Mouse (Mus musculus) hindbrain, embryonic 13.5 days (tissue): ENCODE results near the gene Epn2. TPM values are rescaled to one million over a fixed set of nuclear protein-coding genes. Genes with fewer than 3 reads are reported as not detected.
"Not testable (repeated sequence)": the region's sequence is repeated elsewhere in the genome, so short reads cannot be mapped to it uniquely, and the experiment has no call there.

ENCODE experiments used
- ATAC-seq: fragments of 200-750 bp; cut with Nextera tagmentation; 2 replicates; pipeline ENCODE4 v1.8.0; 2017; ENCODE audit warnings: moderate TSS enrichment; ENCODE audit not compliant: low FRiP score
- H3K27ac ChIP-seq: fragments of 300-500 bp; sonication (generic); 2 replicates; pipeline ENCODE4 v1.5.1; 2015; ENCODE audit warnings: inconsistent platforms, mild to moderate bottlenecking, moderate library complexity
- H3K27me3 ChIP-seq: fragments of 300-500 bp; sonication (generic); 2 replicates; pipeline ENCODE4 v1.6.1; 2015; ENCODE audit warnings: mild to moderate bottlenecking, inconsistent platforms
- H3K36me3 ChIP-seq: fragments of 300-500 bp; sonication (generic); 2 replicates; pipeline ENCODE4 v1.6.1; 2015; ENCODE audit warnings: mild to moderate bottlenecking, inconsistent platforms
- H3K4me1 ChIP-seq: fragments of 300-500 bp; sonication (generic); replicated peaks from 2 replicates; pipeline ENCODE4 v1.6.1; 2015; ENCODE audit warnings: inconsistent platforms
- H3K4me2 ChIP-seq: fragments of 300-500 bp; sonication (generic); 2 replicates; pipeline ENCODE4 v1.6.1; 2015; ENCODE audit warnings: inconsistent platforms, mild to moderate bottlenecking, moderate library complexity
- H3K4me3 ChIP-seq: fragments of 300-500 bp; sonication (generic); 2 replicates; pipeline ENCODE4 v1.5.1; 2015; ENCODE audit warnings: mild to moderate bottlenecking, inconsistent platforms
- H3K9ac ChIP-seq: fragments of 300-500 bp; sonication (generic); 2 replicates; pipeline ENCODE4 v1.6.1; 2015; ENCODE audit warnings: mild to moderate bottlenecking, inconsistent platforms
- H3K9me3 ChIP-seq: fragments of 300-500 bp; sonication (generic); 2 replicates; pipeline ENCODE4 v1.6.1; 2016; ENCODE audit warnings: inconsistent platforms
- WGBS: fragments of 180-500 bp; shearing (Covaris S2); methylation state at CpG from one replicate; pipeline ENCODE4 v1.1.7; 2015; 5-methylcytosine and 5-hydroxymethylcytosine counted together
- polyA plus RNA-seq: library from polyadenylated mRNA; unstranded; fragments of >200 nt; fragmentation: Nextera tagmentation; extraction: Ambion mirVana; gene quantifications from 2 replicates; pipeline ENCODE4 v1.2.1, GENCODE M21; 2015

Epn2 gene
- polyA plus RNA-seq, 1 experiment from 2014 or later: 48.1 TPM

DNA sequence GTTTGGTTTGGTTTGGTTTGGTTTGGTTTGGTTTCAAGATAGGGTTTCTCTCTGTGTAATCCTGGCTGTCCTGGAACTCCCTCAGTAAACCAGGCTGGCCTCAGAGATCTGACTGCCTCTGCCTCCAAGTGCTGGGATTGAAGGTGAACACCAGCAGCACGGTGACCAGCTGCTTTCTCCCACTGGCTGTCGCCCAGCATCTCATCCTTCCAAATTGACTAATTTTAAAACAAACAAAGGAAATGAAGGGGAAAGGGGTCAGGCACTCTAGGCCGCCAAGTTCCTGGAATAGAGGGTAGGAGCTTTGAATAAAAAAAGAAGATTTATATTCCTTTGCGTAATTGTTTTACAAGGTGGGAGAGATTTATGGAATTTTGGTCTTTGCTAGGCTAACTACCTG lies 5.9 kb upstream of the Epn2 start:
- 81% methylated on average over 4 of the region's 4 CpGs for WGBS
- Histone ChIP-seq H3K4me3 (no peak overlapping the region), H3K4me1 (no peaks in the 10 kb centered on the region), H3K27ac (no peak overlapping the region), H3K9me3 (0 out of 2 replicates have a peak, but pooled peaks cover under 1% of the 10 kb centered on the region), H3K27me3 (no peaks in the 10 kb centered on the region), H3K36me3 (no peaks in the 10 kb centered on the region), H3K9ac (no peak overlapping the region), H3K4me2 (no peak overlapping the region)
- no peak for ATAC-seq

DNA sequence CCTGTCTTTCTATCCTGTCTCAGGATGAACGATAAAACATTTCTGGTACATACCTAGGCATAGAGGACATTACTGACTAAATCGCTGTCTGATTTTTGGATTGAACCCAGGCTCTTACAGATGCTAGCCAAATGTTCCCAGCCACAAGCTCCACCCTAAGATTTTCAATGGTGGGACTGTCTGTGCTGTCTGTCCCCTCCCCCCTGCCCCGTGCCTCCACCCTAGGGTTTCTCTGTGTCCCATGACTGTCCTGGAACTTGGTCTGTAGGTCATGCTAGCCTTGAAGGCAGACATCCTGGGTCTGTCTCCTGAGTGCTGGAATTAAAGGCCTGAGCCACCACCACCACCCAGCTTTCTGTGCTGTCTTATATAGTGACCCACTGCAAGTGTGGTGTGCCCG lies 5.3 kb upstream of the Epn2 start:
- Histone ChIP-seq H3K4me3 (no peak overlapping the region), H3K27ac (no peak overlapping the region), H3K9me3 (peaks cover 6% of the 10 kb centered on the region; the same call in 1 of the 2 replicates), H3K4me1 (no peaks in the 10 kb centered on the region), H3K4me2 (no peak overlapping the region), H3K27me3 (no peaks in the 10 kb centered on the region), H3K36me3 (no peaks in the 10 kb centered on the region), H3K9ac (no peak overlapping the region)
- ATAC-seq: no peak
- 82% methylated on average over 4 of the region's 4 CpGs for WGBS

- no peak overlapping the region for H3K4me3 ChIP-seq
- H3K4me2 ChIP-seq: no peak overlapping the region
- no peak overlapping the region for H3K9ac ChIP-seq
- no peaks in the 10 kb centered on the region for H3K27me3 ChIP-seq
- no peak overlapping the region for H3K27ac ChIP-seq
- ATAC-seq: no peak
- 80% methylated on average over 6 of the region's 6 CpGs for WGBS
- H3K9me3 ChIP-seq: peaks cover 9% of the 10 kb centered on the region; the same call in 1 of the 2 replicates
- no peaks in the 10 kb centered on the region for H3K36me3 ChIP-seq
- H3K4me1 ChIP-seq: no peaks in the 10 kb centered on the region
Observed at GRCm38 (mm10) chr11:61584096-61584495, 4.6 kb upstream of the Epn2 start.

GRCm38 (mm10) chr11:61582808-61583207 lies 3.3 kb upstream of the Epn2 start:
- 91% methylated on average over 4 of the region's 5 CpGs for WGBS
- not testable (repeated sequence) for H3K36me3 ChIP-seq, H3K27ac ChIP-seq, H3K4me3 ChIP-seq, H3K27me3 ChIP-seq, ATAC-seq, H3K9ac ChIP-seq, H3K4me2 ChIP-seq, H3K4me1 ChIP-seq, H3K9me3 ChIP-seq

DNA sequence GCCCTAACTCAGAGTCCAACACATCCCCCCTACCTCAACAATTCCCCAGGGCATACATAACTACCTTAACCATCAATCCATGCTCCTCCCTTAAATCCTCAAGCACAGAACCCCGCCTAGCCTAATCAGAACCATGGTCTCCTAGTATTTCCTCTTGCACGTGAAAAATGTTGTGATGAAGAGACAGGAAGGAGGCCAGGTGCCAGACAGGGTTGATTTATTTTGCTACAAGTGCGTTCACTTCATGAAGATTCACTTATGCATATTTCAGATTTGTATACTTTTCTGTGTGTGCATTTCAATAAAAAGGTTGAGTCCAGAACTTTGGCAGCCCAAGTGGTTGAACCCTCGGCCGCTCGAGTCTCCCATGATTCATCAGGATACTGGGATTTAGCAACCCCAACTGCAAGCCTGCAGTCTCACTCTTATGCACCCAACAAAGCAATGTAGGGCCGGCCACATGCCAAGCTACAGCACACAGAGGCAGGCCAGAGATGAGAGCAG lies 443 bp upstream of the Epn2 start:
- 90% methylated on average over 7 of the region's 7 CpGs for WGBS
- peaks cover 29% of the 10 kb centered on the region for H3K4me1 ChIP-seq
- no peak; the same call in 1 of the 2 replicates for ATAC-seq
- H3K36me3 ChIP-seq: no peaks in the 10 kb centered on the region
- H3K27me3 ChIP-seq: no peaks in the 10 kb centered on the region
- peak overlapping the region; percentile 72 for H3K4me2 ChIP-seq
- peaks cover 9% of the 10 kb centered on the region; the same call in 1 of the 2 replicates for H3K9me3 ChIP-seq
- 0 out of 2 replicates have a peak overlapping the region, but pooled peaks have one; percentile 26 for H3K27ac ChIP-seq
- no peak overlapping the region for H3K9ac ChIP-seq
- H3K4me3 ChIP-seq: peak overlapping the region; percentile 99

DNA sequence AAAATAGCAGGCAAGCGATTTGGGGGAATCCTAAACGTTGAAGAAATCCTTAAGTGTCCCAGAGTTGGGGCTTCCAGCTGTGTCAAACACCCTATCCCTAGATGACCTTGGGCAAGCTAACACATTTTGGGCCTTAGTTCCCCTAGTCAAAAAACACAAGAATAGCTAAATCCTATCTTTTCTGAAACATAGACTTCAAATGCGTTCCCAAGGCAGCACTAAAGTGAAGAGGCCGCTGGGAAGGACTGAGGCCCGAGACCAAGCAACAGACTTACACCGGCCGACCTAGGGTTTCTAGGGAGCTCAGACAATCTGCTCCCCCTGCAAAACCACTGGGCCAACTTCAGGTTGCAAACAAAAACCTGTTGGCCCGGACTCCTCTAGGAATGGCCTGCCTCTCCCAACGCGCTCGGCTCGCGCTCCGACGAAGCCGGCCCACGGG lies 925 bp downstream of the Epn2 start:
- Histone ChIP-seq H3K27me3 (no peaks in the 10 kb centered on the region), H3K4me1 (peaks cover 42% of the 10 kb centered on the region), H3K9ac (peak overlapping the region; percentile 97), H3K4me2 (peak overlapping the region; percentile 72), H3K9me3 (peaks cover 9% of the 10 kb centered on the region; the same call in 1 of the 2 replicates), H3K27ac (peak overlapping the region; percentile 92), H3K4me3 (peak overlapping the region; percentile 99), H3K36me3 (no peaks in the 10 kb centered on the region)
- WGBS: 1% methylated on average over 17 of the region's 17 CpGs
- no peak; the same call in 1 of the 2 replicates for ATAC-seq

DNA sequence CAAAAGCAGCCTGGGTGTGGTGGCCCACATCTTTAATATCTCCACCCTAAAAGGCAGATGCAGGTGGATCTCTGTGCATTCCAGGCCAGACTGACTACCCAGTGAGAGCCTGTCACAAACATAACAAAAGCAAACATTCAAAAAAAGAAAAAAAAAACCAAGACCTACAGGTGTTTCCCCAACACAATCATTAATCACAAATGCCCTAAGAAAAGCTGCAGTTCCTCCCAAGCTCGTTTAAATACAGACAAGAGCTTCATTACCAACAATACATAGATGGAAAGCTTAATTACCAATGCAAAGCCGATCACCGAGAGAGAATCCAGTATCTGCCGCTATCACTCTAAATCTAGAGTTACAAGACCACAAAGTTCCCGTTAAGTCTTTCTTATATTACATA lies 1.5 kb downstream of the Epn2 start:
- ATAC-seq: no peak
- Histone ChIP-seq H3K4me1 (peaks cover 46% of the 10 kb centered on the region), H3K36me3 (no peaks in the 10 kb centered on the region), H3K27ac (no peak overlapping the region), H3K9ac (peak overlapping the region; percentile 97), H3K4me2 (peak overlapping the region; percentile 72), H3K9me3 (peaks cover 9% of the 10 kb centered on the region; the same call in 1 of the 2 replicates), H3K4me3 (peak overlapping the region; percentile 99), H3K27me3 (no peaks in the 10 kb centered on the region)
- WGBS: 3% methylated on average over 5 of the region's 5 CpGs

- peak overlapping the region; percentile 72 for H3K4me2 ChIP-seq
- no peak overlapping the region for H3K9ac ChIP-seq
- H3K4me1 ChIP-seq: peaks cover 46% of the 10 kb centered on the region
- no peak overlapping the region for H3K27ac ChIP-seq
- no peaks in the 10 kb centered on the region for H3K27me3 ChIP-seq
- 0 out of 2 replicates have a peak overlapping the region, but pooled peaks have one; percentile 99 for H3K4me3 ChIP-seq
- no peaks in the 10 kb centered on the region for H3K36me3 ChIP-seq
- peaks cover 9% of the 10 kb centered on the region; the same call in 1 of the 2 replicates for H3K9me3 ChIP-seq
- no peak for ATAC-seq
Observed at GRCm38 (mm10) chr11:61577349-61577748, 2.1 kb downstream of the Epn2 start.

GRCm38 (mm10) chr11:61573266-61573665 lies 6.2 kb downstream of the Epn2 start:
- Histone ChIP-seq H3K36me3 (no peaks in the 10 kb centered on the region), H3K4me3 (no peak overlapping the region), H3K9me3 (peaks cover 4% of the 10 kb centered on the region; the same call in 1 of the 2 replicates), H3K9ac (no peak overlapping the region), H3K27me3 (no peaks in the 10 kb centered on the region), H3K4me1 (peaks cover 47% of the 10 kb centered on the region), H3K27ac (no peak overlapping the region), H3K4me2 (no peak overlapping the region)
- no peak for ATAC-seq
- 91% methylated on average over 4 of the region's 4 CpGs for WGBS

- no peaks in the 10 kb centered on the region for H3K27me3 ChIP-seq
- no peak overlapping the region for H3K4me3 ChIP-seq
- H3K27ac ChIP-seq: no peak overlapping the region
- H3K4me2 ChIP-seq: no peak overlapping the region
- no peak for ATAC-seq
- no peaks in the 10 kb centered on the region for H3K36me3 ChIP-seq
- WGBS: 94% methylated on average over 3 of the region's 3 CpGs
- no peak overlapping the region for H3K9ac ChIP-seq
- H3K9me3 ChIP-seq: peaks cover 4% of the 10 kb centered on the region; the same call in 1 of the 2 replicates
- peaks cover 32% of the 10 kb centered on the region for H3K4me1 ChIP-seq
Observed at GRCm38 (mm10) chr11:61571225-61571624, 8.3 kb downstream of the Epn2 start.

DNA sequence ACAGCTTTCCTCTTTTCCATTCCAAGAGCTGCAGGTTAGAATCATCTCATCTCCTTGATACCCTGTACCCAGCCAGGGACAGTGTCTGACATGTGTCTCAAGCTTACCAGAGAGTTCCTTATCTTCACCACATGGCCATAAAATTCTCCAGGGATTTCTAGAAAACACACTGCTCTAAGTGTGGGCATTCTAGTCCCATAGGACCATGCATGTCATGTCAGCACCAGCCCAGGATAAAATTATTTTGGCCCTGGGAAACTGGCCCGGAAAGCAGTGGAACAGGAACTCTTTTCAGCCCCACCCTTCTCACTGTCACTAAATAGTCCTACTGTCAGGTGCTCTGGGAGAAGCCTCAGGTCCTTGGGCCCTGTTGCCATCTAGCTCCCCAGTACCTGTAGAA lies 9.8 kb downstream of the Epn2 start:
- H3K27me3 ChIP-seq: no peaks in the 10 kb centered on the region
- no peak overlapping the region for H3K4me3 ChIP-seq
- H3K9ac ChIP-seq: no peak overlapping the region
- peaks cover 20% of the 10 kb centered on the region for H3K4me1 ChIP-seq
- WGBS: 93% methylated on average over 1 of the region's 1 CpGs
- no peak for ATAC-seq
- H3K27ac ChIP-seq: no peak overlapping the region
- H3K36me3 ChIP-seq: no peaks in the 10 kb centered on the region
- peaks cover 4% of the 10 kb centered on the region; the same call in 1 of the 2 replicates for H3K9me3 ChIP-seq
- H3K4me2 ChIP-seq: no peak overlapping the region

- ATAC-seq: no peak
- H3K36me3 ChIP-seq: no peaks in the 10 kb centered on the region; the same call in 1 of the 2 replicates
- H3K4me1 ChIP-seq: peaks cover 26% of the 10 kb centered on the region; the same call in 1 of the 2 replicates
- no peak overlapping the region for H3K9ac ChIP-seq
- no peaks in the 10 kb centered on the region for H3K9me3 ChIP-seq
- H3K4me3 ChIP-seq: no peak overlapping the region
- 90% methylated on average over 2 of the region's 2 CpGs for WGBS
- H3K27ac ChIP-seq: no peak overlapping the region
- no peaks in the 10 kb centered on the region for H3K27me3 ChIP-seq
- H3K4me2 ChIP-seq: no peak overlapping the region
Observed at GRCm38 (mm10) chr11:61564566-61564965, 14.9 kb downstream of the Epn2 start.

- no peak overlapping the region for H3K27ac ChIP-seq
- H3K9me3 ChIP-seq: no peaks in the 10 kb centered on the region
- H3K4me3 ChIP-seq: no peak overlapping the region
- H3K27me3 ChIP-seq: no peaks in the 10 kb centered on the region
- peaks cover 22% of the 10 kb centered on the region; the same call in 1 of the 2 replicates for H3K4me1 ChIP-seq
- WGBS: 90% methylated on average over 4 of the region's 4 CpGs
- H3K9ac ChIP-seq: no peak overlapping the region
- H3K36me3 ChIP-seq: no peaks in the 10 kb centered on the region; the same call in 1 of the 2 replicates
- no peak for ATAC-seq
- H3K4me2 ChIP-seq: no peak overlapping the region
Observed at GRCm38 (mm10) chr11:61563939-61564338, 15.5 kb downstream of the Epn2 start.
